Mouse (Mus musculus) olfactory bulb, adult 2 months (tissue): ENCODE measurements around the gene Mcidas.

ENCODE experiments used
- CTCF ChIP-seq: fragments of 200-500 bp; IDR thresholded peaks from 2 replicates; pipeline ENCODE4 v1.5.1; 2012; ENCODE audit warnings: low read depth, mild to moderate bottlenecking, low read length, moderate library complexity; ENCODE audit not compliant: insufficient read depth
- POLR2A ChIP-seq: fragments of 200-500 bp; IDR thresholded peaks from 2 replicates; pipeline ENCODE4 v1.6.1; 2012; ENCODE audit warnings: mild to moderate bottlenecking, low read depth, low read length, moderate library complexity; ENCODE audit not compliant: insufficient read depth

DNA sequence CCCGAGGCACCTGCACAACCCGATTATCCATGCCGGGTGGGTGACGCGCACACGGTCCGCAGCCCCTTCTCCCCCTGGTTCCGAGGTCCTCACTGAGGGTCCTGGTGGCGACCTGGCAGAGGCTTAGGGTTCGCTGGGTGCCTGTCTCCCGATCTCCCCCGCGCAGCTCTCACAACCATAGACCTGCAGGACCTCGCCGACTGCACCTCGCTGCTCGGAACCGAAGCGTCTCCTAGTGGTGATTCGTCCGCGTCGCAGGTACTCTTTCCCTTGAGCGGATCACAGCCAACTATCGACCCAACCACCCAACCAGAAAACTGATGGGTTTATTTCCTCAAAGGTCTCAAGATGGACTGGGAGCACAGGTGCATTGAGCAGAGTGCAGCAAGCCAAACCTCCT lies 546 bp downstream of the Mcidas start:
- TF ChIP-seq POLR2A (no peak), CTCF (peak; percentile 45; the same call in 1 of the 2 replicates)
